Mouse (Mus musculus): ENCODE measurements around the gene Diras2. TPM values are rescaled to one million over a fixed set of nuclear protein-coding genes. Genes with fewer than 3 reads are reported as not detected.

The Diras2 gene
- polyA plus RNA-seq, 1 experiment: 0.08 TPM

DNA sequence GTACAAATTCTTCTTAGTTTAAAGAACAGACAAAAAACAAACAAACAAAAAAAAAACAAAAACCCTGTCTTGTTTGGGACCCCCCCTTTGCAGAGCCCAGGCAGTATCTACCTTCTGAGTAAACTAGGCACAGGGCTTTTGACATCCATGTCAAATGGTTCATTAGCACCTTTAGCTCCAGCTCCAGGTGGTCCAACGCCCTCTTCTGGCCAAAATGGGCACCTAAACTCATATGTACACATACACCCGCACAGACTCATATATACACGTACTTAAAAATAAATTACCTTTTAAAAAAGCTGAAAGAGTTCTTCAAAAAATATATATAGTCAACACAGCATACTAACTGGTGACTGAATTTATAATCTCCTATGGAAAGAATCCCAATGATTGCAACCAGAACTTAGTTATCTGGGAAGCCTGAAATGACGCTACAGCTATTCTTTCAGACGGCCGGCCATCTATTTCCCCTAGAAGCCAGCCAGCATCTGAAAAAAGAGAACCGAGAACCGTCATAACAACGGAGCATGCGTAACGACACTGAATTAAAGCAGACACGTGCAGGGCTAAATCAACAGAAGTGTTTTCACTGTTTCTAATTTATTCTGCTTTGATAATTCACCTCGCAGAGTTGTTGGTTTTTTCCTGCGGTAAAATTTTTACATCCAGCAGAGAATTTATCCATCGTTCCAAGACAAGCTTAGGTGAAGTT, 73.7 kb downstream of the Diras2 start:
- no peak for DNase-seq
- TF ChIP-seq CTCF (conservative IDR thresholded peaks at IDR 0.05; ENCODE audit: insufficient read depth, insufficient read length, low read depth, low read length) (no peak), POLR2A (IDR thresholded peaks at IDR 0.05; ENCODE audit: low read depth, low read length) (no peak)
- Histone ChIP-seq H3K4me1 (ENCODE audit: control insufficient read depth, insufficient read depth, low read length) (no peaks in the 10 kb centered on the region), H3K4me3 (ENCODE audit: insufficient read depth, low read depth, low read length) (no peak overlapping the region), H3K36me3 (ENCODE audit: control insufficient read depth, insufficient read depth, low read length) (no peaks in the 10 kb centered on the region), H3K27ac (ENCODE audit: insufficient read depth, low read depth, low read length) (no peak overlapping the region), H3K27me3 (replicated peaks; ENCODE audit: control insufficient read depth, insufficient read depth, low read length) (no peaks in the 10 kb centered on the region)
- 71% methylated on average over 15 of the region's 15 CpGs for WGBS

DNA sequence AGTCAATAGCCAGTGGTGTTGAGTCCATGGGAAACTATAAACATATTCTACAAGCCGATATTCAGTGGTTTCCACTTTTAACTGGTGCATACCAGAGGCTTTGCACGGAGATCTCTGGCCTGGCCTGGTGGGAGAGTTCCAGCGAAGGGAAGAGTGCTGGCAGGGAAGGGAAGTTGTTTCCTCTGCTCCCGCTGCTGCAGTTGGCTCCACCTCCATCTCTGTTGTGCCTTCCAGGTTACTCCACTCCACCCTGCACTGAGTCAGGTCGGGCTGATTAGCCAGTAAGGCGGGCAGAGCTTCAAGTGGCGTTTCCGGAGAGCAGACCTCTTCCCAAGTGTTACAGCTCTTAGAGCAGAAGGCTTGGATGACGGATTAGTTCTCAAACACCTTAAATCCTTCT, 75.8 kb downstream of the Diras2 start:
- 37% methylated on average over 9 of the region's 9 CpGs for WGBS
- Histone ChIP-seq H3K36me3 (ENCODE audit: control insufficient read depth, insufficient read depth, low read length) (no peaks in the 10 kb centered on the region), H3K4me3 (ENCODE audit: insufficient read depth, low read depth, low read length) (no peak overlapping the region), H3K27me3 (replicated peaks; ENCODE audit: control insufficient read depth, insufficient read depth, low read length) (no peaks in the 10 kb centered on the region), H3K4me1 (ENCODE audit: control insufficient read depth, insufficient read depth, low read length) (no peaks in the 10 kb centered on the region), H3K27ac (ENCODE audit: insufficient read depth, low read depth, low read length) (no peak overlapping the region)
- DNase-seq: no peak
- TF ChIP-seq POLR2A (IDR thresholded peaks at IDR 0.05; ENCODE audit: low read depth, low read length) (no peak), CTCF (conservative IDR thresholded peaks at IDR 0.05; ENCODE audit: insufficient read depth, insufficient read length, low read depth, low read length) (no peak)

DNA sequence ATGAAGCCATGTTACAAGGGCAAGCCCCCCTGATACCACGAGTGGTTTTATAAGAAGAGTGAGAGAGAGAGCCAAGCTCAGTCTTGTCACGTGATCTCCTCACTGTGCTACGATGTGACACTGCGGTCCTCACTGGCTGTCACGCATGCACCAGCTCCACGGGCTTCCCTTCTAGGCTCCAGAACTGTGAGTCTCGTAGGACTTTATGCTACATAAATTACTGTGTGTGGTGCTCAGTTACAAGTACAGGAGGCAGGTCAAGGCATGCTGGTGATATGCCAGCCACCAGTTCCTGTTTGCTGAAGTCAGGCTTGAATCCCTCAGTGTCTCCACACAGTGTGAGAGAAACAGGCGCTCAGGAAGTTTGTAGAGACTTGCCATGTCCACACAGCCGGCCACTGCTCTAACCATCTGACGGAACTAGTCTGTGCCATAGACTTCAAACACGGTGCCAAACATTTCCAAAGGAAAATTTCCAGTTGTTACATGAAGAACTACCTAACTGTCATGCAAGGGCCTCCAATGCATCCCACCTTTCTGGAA, 76.3 kb downstream of the Diras2 start:
- Histone ChIP-seq H3K4me3 (ENCODE audit: insufficient read depth, low read depth, low read length) (no peak overlapping the region), H3K27me3 (replicated peaks; ENCODE audit: control insufficient read depth, insufficient read depth, low read length) (no peaks in the 10 kb centered on the region), H3K4me1 (ENCODE audit: control insufficient read depth, insufficient read depth, low read length) (no peaks in the 10 kb centered on the region), H3K27ac (ENCODE audit: insufficient read depth, low read depth, low read length) (no peak overlapping the region), H3K36me3 (ENCODE audit: control insufficient read depth, insufficient read depth, low read length) (no peaks in the 10 kb centered on the region)
- DNase-seq: no peak
- WGBS: 50% methylated on average over 11 of the region's 11 CpGs
- TF ChIP-seq POLR2A (IDR thresholded peaks at IDR 0.05; ENCODE audit: low read depth, low read length) (no peak), CTCF (conservative IDR thresholded peaks at IDR 0.05; ENCODE audit: insufficient read depth, insufficient read length, low read depth, low read length) (no peak)

Other genes with a start within 250 kb of the Diras2 start
- 1.9 and 4.7 TPM in 2 replicates for gene Syk, start 51.9 kb upstream of the Diras2 start, polyA plus RNA-seq (2012; rRNA removed)

Data from kidney, adult 2 months (tissue).